Mouse (Mus musculus): ENCODE measurements at regions not wholly inside any gene's neighbourhood (a gene's known extent, or its start where the extent isn't known, plus 50 kb on each side); places are given as distances from the start of the nearest gene placed in this dataset.

GRCm38 (mm10) chr13:117334125-117334524, 113.2 kb upstream of the Gm17509 start:
- DNase-seq = no peak

- DNase-seq = no peak
Observed at GRCm38 (mm10) chr13:117334539-117334938, 113.7 kb upstream of the Gm17509 start.

GRCm38 (mm10) chr13:117381086-117381595, 160.3 kb upstream of the Gm17509 start:
- no peak for DNase-seq

GRCm38 (mm10) chr13:117383480-117384137, 162.7 kb upstream of the Gm17509 start:
- DNase-seq = no peak

- no peak for DNase-seq
Observed at GRCm38 (mm10) chr13:117390287-117390686, 169.4 kb upstream of the Gm17509 start.

- DNase-seq = no peak
Observed at GRCm38 (mm10) chr13:117393488-117393887, 172.6 kb upstream of the Gm17509 start.

GRCm38 (mm10) chr13:117401245-117401644, 180.4 kb upstream of the Gm17509 start:
- DNase-seq = no peak

GRCm38 (mm10) chr13:117409940-117410339, 189.1 kb upstream of the Gm17509 start:
- DNase-seq = no peak

- DNase-seq = no peak
Observed at GRCm38 (mm10) chr13:117413616-117414015, 188.5 kb upstream of the Hcn1 start.

- no peak for DNase-seq
Observed at GRCm38 (mm10) chr13:117423558-117423957, 178.6 kb upstream of the Hcn1 start.

- no peak for DNase-seq
Observed at GRCm38 (mm10) chr13:117425015-117425414, 177.1 kb upstream of the Hcn1 start.

- no peak for DNase-seq
Observed at GRCm38 (mm10) chr13:117467407-117467806, 134.7 kb upstream of the Hcn1 start.

GRCm38 (mm10) chr13:117472726-117473125, 129.4 kb upstream of the Hcn1 start:
- no peak for DNase-seq

GRCm38 (mm10) chr13:117482624-117483023, 119.5 kb upstream of the Hcn1 start:
- no peak for DNase-seq

- no peak for DNase-seq
Observed at GRCm38 (mm10) chr13:117508746-117509145, 93.4 kb upstream of the Hcn1 start.

- peak; percentile 15 to 19 for DNase-seq
Observed at GRCm38 (mm10) chr13:117550108-117550507, 52.0 kb upstream of the Hcn1 start.

Data from B cell, adult 2 months (primary cell).